Mouse (Mus musculus) liver, embryonic 14.5 days (tissue): ENCODE results near the gene Ttyh3. TPM values are rescaled to one million over a fixed set of nuclear protein-coding genes. Genes with fewer than 3 reads are reported as not detected.

Source experiments
- ATAC-seq: fragments of 200-750 bp; cut with Nextera tagmentation; 2 replicates; pipeline ENCODE4 v1.8.0; 2017; ENCODE audit warnings: moderate number of reproducible peaks, mild to moderate bottlenecking, moderate library complexity; ENCODE audit not compliant: insufficient read depth
- DNase-seq, 3 experiments: peaks; one replicate each; pipeline ENCODE4 v3.0.0-alpha.2; 2012 to 2013; ENCODE audit warnings: low read depth in 3 of 3, low spot score in 3 of 3
- H3K27ac ChIP-seq: fragments of 300-500 bp; sonication (generic); 2 replicates; pipeline ENCODE4 v1.5.1; 2014; ENCODE audit warnings: moderate library complexity, mild to moderate bottlenecking, control low read depth, inconsistent platforms
- H3K27me3 ChIP-seq: fragments of 300-500 bp; sonication (generic); 2 replicates; pipeline ENCODE4 v1.6.1; 2014; ENCODE audit warnings: mild to moderate bottlenecking, low read length, moderate library complexity; ENCODE audit not compliant: control insufficient read depth, insufficient read depth
- H3K36me3 ChIP-seq: fragments of 300-500 bp; sonication (generic); replicated peaks from 2 replicates; pipeline ENCODE4 v1.6.1; 2014; ENCODE audit warnings: low read depth; ENCODE audit not compliant: control insufficient read depth, insufficient read depth
- H3K4me1 ChIP-seq, 2 experiments: fragments of 200-500 bp in 1 of 2; fragments of 300-500 bp in 1 of 2; sonication (generic) in 1 of 2; replicated peaks; 2 replicates each; pipeline ENCODE4 v1.6.1; 2012 to 2014; ENCODE audit warnings: antibody characterized with exemption in 1 of 2, inconsistent platforms in 1 of 2, low read length in 1 of 2; ENCODE audit not compliant: control insufficient read depth in 2 of 2, insufficient read depth in 2 of 2
- H3K4me2 ChIP-seq: fragments of 300-500 bp; sonication (generic); 2 replicates; pipeline ENCODE4 v1.6.1; 2014; ENCODE audit warnings: low read depth, mild to moderate bottlenecking, control low read depth, moderate library complexity
- H3K4me3 ChIP-seq, 2 experiments: fragments of 200-500 bp in 1 of 2; fragments of 300-500 bp in 1 of 2; sonication (generic) in 1 of 2; 2 replicates each; pipeline ENCODE4 v1.5.1; 2012 to 2014; ENCODE audit warnings: low read depth in 2 of 2, low read length in 2 of 2, mild to moderate bottlenecking in 2 of 2, control low read depth in 1 of 2, inconsistent platforms in 1 of 2, moderate library complexity in 1 of 2; ENCODE audit not compliant: insufficient read depth in 1 of 2
- H3K9ac ChIP-seq: fragments of 300-500 bp; sonication (generic); replicated peaks from 2 replicates; pipeline ENCODE4 v1.6.1; 2014; ENCODE audit warnings: mild to moderate bottlenecking, control low read depth, moderate library complexity
- H3K9me3 ChIP-seq: fragments of 300-500 bp; sonication (generic); 2 replicates; pipeline ENCODE4 v1.6.1; 2016; ENCODE audit warnings: low read length, mixed read lengths; ENCODE audit not compliant: control insufficient read depth
- CTCF ChIP-seq: IDR thresholded peaks from 2 replicates; pipeline ENCODE4 v1.5.1; 2016; ENCODE audit warnings: antibody characterized with exemption, low read depth, control low read depth
- EP300 ChIP-seq: IDR thresholded peaks from 2 replicates; pipeline ENCODE4 v1.6.1; 2016; ENCODE audit warnings: antibody characterized with exemption, low read depth
- WGBS: fragments of 180-500 bp; shearing (Covaris S2); extraction: QIAGEN DNeasy Blood & Tissue Kit; methylation state at CpG from one replicate; pipeline ENCODE4 v1.1.7; 2014; ENCODE audit not compliant: insufficient replicate concordance; 5-methylcytosine and 5-hydroxymethylcytosine counted together
- polyA plus RNA-seq, 2 experiments: library from polyadenylated mRNA; depleted of rRNA in 1 of 2; stranded (reverse) in 1 of 2; unstranded in 1 of 2; fragments of >200 nt; fragmentation: Nextera tagmentation in 1 of 2; extraction: Ambion mirVana in 1 of 2; gene quantifications; 2 replicates each; pipeline versions ENCODE4 v1.2.1 to v1.2.3; 2012 to 2014

Gene Ttyh3
- polyA plus RNA-seq (2012; rRNA removed), result 8.3 and 10.1 TPM in 2 replicates
- polyA plus RNA-seq (2014; fragmentation: Nextera tagmentation; extraction: Ambion mirVana), result 5.4 and 7.2 TPM in 2 replicates

DNA sequence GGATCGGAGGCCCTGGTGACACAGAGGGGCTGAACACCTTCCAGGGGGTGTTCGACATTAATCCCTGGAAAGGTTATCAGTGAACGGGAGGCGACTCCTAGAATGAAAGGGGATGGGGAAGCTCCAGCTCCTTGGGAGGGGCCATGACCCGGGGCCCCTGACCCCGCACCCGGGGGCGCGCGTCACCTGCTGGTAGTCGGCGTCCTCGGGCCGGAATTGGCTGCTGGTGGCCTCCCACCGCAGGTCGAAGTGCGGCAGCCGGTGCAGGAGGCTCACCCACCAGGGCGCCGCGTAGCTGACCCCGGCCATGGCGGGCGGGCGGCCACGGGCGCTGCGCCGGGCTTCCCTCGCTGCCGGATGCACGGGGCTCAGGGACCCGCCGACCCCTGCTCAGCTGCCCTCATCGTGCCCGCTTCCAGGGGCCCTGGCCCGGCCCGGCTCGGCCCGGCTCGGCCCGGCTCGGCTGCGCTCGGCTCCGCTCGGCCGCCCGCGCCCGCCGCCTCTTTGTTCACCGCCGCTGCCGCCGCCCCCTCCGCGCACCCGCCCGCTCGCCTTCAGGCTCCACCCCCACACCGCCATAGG, at the start of gene Ttyh3:
Gene Ttyh3, minus strand, starts transcription at position 513 of the 582 bp plus-strand sequence.
- Histone ChIP-seq H3K9ac (peak within 1 kb of the TSS; percentile 78), H3K27ac (peak within 1 kb of the TSS; percentile 74), H3K4me3 (peak within 1 kb of the TSS; percentile 75 to 83), H3K4me2 (peak within 1 kb of the TSS; percentile 97), H3K36me3 (no peaks in the 10 kb centered on the region), H3K4me1 (peaks cover 31 to 46% of the 10 kb centered on the region in 2 experiments), H3K27me3 (no peaks in the 10 kb centered on the region), H3K9me3 (no peaks in the 10 kb centered on the region)
- DNase-seq (no peak), ATAC-seq (peak; percentile 11)
- under 1% methylated on average over 58 of the region's 62 CpGs for WGBS
- TF ChIP-seq EP300, result no peak
- TF ChIP-seq CTCF, result no peak

DNA sequence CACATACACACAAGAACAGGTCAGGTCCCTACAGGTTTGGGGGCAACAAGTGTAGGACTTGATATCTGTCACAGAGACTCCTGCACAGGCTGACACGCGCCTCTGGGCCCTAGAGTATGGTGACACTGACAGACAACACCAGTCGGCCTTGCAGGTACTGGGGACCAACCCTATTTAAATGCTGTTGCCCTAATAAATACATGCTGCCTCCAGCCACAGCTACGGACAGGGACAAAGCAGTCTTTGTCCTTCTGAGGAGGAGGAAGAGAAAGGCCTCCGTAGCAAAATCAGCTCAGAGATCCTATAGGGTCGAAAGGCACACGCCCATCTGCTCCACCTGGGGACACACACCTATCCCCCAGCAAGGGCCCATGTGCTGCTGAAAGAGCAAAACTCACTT, 47.2 kb upstream of the Ttyh3 start:
- Histone ChIP-seq H3K27me3 (no peaks in the 10 kb centered on the region), H3K9ac (no peak overlapping the region), H3K4me1 (peaks cover 0 to 2% of the 10 kb centered on the region in 2 experiments; a peak in 1 of 4 replicates), H3K36me3 (no peaks in the 10 kb centered on the region), H3K27ac (no peak overlapping the region), H3K9me3 (no peaks in the 10 kb centered on the region), H3K4me3 (no peak overlapping the region), H3K4me2 (no peak overlapping the region)
- TF ChIP-seq EP300, result no peak
- no peak for TF ChIP-seq CTCF
- 82% methylated on average over 7 of the region's 7 CpGs for WGBS
- ATAC-seq (no peak), DNase-seq (no peak)

DNA sequence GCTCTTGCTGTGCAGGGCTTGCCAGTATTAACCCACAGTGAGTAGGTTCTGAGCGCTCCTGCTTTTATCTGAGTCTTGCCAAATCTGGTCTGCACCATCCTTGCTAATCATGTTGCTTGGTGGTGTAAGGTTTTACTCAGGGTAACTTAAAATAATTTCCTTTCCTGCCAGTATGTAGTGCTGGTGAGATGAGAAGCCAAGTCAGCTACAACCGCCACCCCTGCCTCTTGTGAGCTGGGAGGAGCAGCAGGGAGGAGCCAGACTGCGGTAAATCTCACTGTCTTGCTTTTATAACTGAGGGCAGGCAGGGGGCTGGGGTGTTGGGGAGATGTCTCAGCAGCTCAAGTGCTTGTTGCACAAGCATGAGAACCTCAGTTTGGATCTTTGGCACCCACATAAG, 39.6 kb upstream of the Ttyh3 start:
- Histone ChIP-seq H3K27ac (no peak overlapping the region), H3K9ac (no peak overlapping the region), H3K4me2 (no peak overlapping the region), H3K4me3 (no peak overlapping the region), H3K9me3 (no peaks in the 10 kb centered on the region), H3K36me3 (no peaks in the 10 kb centered on the region), H3K4me1 (no peaks in the 10 kb centered on the region), H3K27me3 (no peaks in the 10 kb centered on the region)
- ATAC-seq (no peak), DNase-seq (no peak)
- TF ChIP-seq CTCF, result no peak
- TF ChIP-seq EP300, result no peak
- 73% methylated on average over 3 of the region's 3 CpGs for WGBS

DNA sequence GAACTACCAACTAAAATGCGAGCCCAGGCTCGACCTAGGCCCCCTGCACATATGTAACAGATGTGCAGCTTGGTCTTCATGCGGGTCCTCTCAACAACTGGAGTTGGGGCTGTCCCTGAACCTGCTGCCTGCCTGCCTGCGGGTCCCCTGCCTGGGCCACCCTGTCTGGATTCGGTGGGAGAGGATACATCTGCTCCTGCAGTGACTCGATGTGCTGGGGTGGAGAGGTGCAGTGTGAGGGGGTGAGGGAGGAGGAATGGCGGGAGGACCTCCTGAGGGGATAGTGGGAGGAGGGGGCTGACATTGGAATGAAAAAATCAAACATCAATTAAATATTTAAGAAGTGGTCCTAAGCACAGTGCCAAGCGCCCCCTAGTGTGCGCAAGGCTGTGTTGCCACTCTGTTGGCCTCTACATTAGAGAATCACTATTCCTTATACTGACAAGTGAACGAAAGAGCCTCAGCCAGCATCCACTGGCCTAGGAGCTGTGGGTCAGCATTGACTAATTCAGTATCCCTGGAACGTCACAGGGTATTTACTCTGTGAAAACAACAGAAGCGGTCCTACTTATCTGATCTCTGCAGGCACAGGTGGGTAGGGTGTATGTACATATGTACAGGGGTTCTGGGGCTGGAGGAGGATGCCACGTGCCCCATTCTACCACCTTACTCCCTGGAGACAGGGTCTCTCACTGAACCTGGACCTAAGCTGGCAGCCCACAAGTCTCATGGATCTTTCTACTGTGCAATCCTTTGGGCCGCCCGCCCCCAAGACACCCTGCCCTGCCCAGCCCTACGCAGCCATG, 35.7 kb upstream of the Ttyh3 start:
- 53% methylated on average over 16 of the region's 16 CpGs for WGBS
- Histone ChIP-seq H3K9ac (no peak overlapping the region), H3K4me3 (no peak overlapping the region), H3K4me1 (peaks cover 2 to 7% of the 10 kb centered on the region in 2 experiments; a peak in 3 of 4 replicates), H3K27ac (no peak overlapping the region), H3K9me3 (no peaks in the 10 kb centered on the region), H3K36me3 (no peaks in the 10 kb centered on the region), H3K27me3 (no peaks in the 10 kb centered on the region), H3K4me2 (no peak overlapping the region)
- ATAC-seq (no peak), DNase-seq (no peak)
- TF ChIP-seq EP300 (no peak), CTCF (peak; percentile 84)

DNA sequence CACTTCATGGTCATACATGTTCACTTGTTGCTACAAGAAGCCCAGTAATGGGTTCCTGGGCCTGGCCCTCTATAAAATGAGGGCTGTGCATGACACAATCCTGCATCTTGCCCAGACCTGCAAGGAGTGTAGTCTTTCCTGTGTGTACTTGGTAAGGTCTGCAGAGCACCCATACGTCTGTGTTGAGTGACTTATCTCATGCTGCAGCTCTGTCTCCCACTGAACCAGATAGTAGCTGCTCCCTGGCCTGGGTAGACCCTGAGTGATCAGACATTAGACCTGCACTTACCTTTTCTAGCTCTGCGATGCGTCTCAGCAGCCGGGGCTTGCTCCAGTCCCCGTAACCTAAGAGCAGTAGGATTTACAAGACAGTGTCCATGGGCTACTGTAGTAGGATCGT, 33.3 kb upstream of the Ttyh3 start:
- no peaks in the 10 kb centered on the region for H3K9me3 ChIP-seq
- ATAC-seq, result peak; percentile 77

More for the DNA sequence above, 33.3 kb upstream of the Ttyh3 start:
- H3K27ac ChIP-seq, result no peak overlapping the region
- no peaks in the 10 kb centered on the region for H3K27me3 ChIP-seq
- H3K9ac ChIP-seq, result no peak overlapping the region
- peaks cover 2 to 7% of the 10 kb centered on the region in 2 experiments; a peak in 3 of 4 replicates for H3K4me1 ChIP-seq
- no peak for DNase-seq
- no peak overlapping the region for H3K4me2 ChIP-seq
- TF ChIP-seq EP300, result no peak
- H3K36me3 ChIP-seq, result no peaks in the 10 kb centered on the region
- 48% methylated on average over 6 of the region's 6 CpGs for WGBS
- no peak overlapping the region for H3K4me3 ChIP-seq
